Mouse (Mus musculus): ENCODE measurements around the gene Ppt2.

The Ppt2 gene

GRCm38 (mm10) chr17:34604511-34605237, 23.6 kb downstream of the Ppt2 start:
- no peak for DNase-seq

- DNase-seq = peak; percentile 99
Observed at GRCm38 (mm10) chr17:34604061-34604508, 24.2 kb downstream of the Ppt2 start, which contains the start of gene Agpat1. TSS of gene Agpat1 (plus strand) at chr17:34604262.

- peak; percentile 98 for DNase-seq
Observed at GRCm38 (mm10) chr17:34603375-34604060, 24.8 kb downstream of the Ppt2 start, which contains the start of gene Rnf5. TSS of gene Rnf5 (minus strand) at chr17:34603690.

- DNase-seq = no peak
Observed at GRCm38 (mm10) chr17:34601796-34602195, 26.5 kb downstream of the Ppt2 start.

GRCm38 (mm10) chr17:34599891-34600290, 28.4 kb downstream of the Ppt2 start:
- no peak for DNase-seq

- no peak for DNase-seq
Observed at GRCm38 (mm10) chr17:34597566-34598095, 30.7 kb downstream of the Ppt2 start, which contains the start of gene Ager. TSS of gene Ager (plus strand) at chr17:34597862.

- DNase-seq = no peak
Observed at GRCm38 (mm10) chr17:34596098-34596497, 32.2 kb downstream of the Ppt2 start.

- DNase-seq = no peak
Observed at GRCm38 (mm10) chr17:34593752-34594525, 34.4 kb downstream of the Ppt2 start.

GRCm38 (mm10) chr17:34592581-34593549, 35.4 kb downstream of the Ppt2 start:
- peak; percentile 40 for DNase-seq

- peak; percentile 97 for DNase-seq
Observed at GRCm38 (mm10) chr17:34591994-34592375, 36.3 kb downstream of the Ppt2 start.

GRCm38 (mm10) chr17:34591029-34591993, 37.0 kb downstream of the Ppt2 start, which contains the start of gene Pbx2:
TSS of gene Pbx2 (plus strand) at chr17:34591266.
- peak; percentile 60 for DNase-seq

GRCm38 (mm10) chr17:34590154-34590987, 37.9 kb downstream of the Ppt2 start:
- DNase-seq = peak; percentile 53

GRCm38 (mm10) chr17:34589681-34590101, 38.6 kb downstream of the Ppt2 start, which contains the start of gene Gpsm3:
TSS of gene Gpsm3 (plus strand) at chr17:34589806.
- DNase-seq = peak; percentile 85

- DNase-seq = peak; percentile 47
Observed at GRCm38 (mm10) chr17:34589206-34589605, 39.1 kb downstream of the Ppt2 start.

- peak; percentile 53 for DNase-seq
Observed at GRCm38 (mm10) chr17:34588767-34589166, 39.5 kb downstream of the Ppt2 start.

- no peak for DNase-seq
Observed at GRCm38 (mm10) chr17:34587814-34588213, 40.5 kb downstream of the Ppt2 start.

- peak; percentile 99 for DNase-seq
Observed at GRCm38 (mm10) chr17:34587423-34587811, 40.9 kb downstream of the Ppt2 start.

- peak; percentile 93 for DNase-seq
Observed at GRCm38 (mm10) chr17:34586796-34587422, 41.4 kb downstream of the Ppt2 start.
